Mouse (Mus musculus) lung, postnatal 0 days (tissue): Measurements from ENCODE around the gene Tex33.

ENCODE experiments used
- CTCF ChIP-seq: IDR thresholded peaks from 2 replicates; pipeline ENCODE4 v1.5.1; 2016; ENCODE audit warnings: antibody characterized with exemption, mild to moderate bottlenecking
- EP300 ChIP-seq: IDR thresholded peaks from 2 replicates; pipeline ENCODE4 v1.6.1; 2016; ENCODE audit warnings: antibody characterized with exemption, mild to moderate bottlenecking, control low read depth

GRCm38 (mm10) chr15:78434896-78435520 is 39.3 kb upstream of the Tex33 start:
- TF ChIP-seq CTCF = peak; percentile 78
- no peak for TF ChIP-seq EP300
